Mouse (Mus musculus): Measurements from ENCODE around the gene Pdia5.

Gene Pdia5

DNA sequence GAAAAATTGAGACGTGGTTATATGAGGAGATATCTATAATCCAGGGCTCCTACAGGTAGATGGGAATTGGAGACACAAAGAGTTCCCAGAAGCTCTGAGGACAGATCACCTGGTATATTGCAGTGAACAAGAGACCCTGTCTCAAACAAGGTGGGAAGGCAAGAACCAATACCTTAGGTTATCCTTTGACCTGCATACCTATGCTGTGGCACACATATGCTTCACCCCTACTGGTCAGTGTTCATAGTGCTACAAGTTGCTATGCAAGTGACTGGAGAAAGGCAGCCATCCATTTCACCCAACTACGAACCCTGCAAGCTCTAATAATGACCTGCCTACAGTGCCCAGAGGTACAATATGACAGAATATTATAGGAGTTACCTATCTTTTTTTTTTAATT, 128.5 kb downstream of the Pdia5 start:
- no peak for DNase-seq (ENCODE audit: low spot score in 2 of 2)

DNA sequence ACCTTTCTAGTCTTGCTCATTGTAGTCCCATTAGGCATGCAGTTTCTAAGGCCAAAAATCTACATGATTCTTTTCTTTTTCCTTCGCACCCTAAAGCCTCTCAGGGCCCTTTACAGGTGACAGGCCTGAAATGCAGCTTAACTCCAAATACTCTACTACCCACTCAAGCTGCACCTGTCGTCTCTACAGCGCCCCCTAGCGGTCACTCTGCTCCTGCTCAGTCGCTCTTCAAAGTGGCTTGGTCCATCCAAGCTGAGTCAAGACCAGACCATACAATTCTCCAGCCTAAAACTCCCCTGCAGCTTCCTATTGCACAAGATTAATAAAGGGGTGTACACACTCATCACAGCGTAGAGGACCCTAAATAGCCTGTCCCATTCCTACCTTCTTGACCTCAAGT, 130.1 kb downstream of the Pdia5 start:
- DNase-seq (ENCODE audit: low spot score in 2 of 2) = peak in 1 of 2 experiments; percentile 8

DNA sequence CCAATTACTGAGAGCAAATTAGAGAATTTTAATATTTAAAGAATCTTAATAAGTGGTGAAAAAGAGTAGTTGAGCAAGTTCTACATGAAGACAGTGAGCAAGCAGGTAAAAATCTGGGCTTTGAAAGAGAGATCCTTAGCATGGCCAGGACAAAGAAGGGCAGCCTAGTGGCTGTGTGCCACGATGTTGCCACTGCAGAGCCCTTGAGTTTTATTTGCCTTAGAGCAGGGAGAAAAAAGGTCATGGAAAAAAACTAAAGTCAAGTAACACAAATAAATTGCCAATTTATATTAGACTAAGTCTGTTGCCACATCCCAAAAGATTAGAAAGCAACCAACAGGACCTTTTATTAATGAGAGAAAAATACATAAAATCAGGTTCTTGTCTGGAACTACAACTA, 133.2 kb downstream of the Pdia5 start:
- no peak for DNase-seq (ENCODE audit: low spot score in 2 of 2)

All from right cerebral cortex, postnatal 36 days (tissue).